Mouse (Mus musculus): ENCODE data around the gene Nudt12. TPM values are rescaled to one million over a fixed set of nuclear protein-coding genes. Genes with fewer than 3 reads are reported as not detected.

Gene Nudt12
- 10 to 100 TPM; 11.0 to 11.8 TPM for total RNA-seq (2021)

DNA sequence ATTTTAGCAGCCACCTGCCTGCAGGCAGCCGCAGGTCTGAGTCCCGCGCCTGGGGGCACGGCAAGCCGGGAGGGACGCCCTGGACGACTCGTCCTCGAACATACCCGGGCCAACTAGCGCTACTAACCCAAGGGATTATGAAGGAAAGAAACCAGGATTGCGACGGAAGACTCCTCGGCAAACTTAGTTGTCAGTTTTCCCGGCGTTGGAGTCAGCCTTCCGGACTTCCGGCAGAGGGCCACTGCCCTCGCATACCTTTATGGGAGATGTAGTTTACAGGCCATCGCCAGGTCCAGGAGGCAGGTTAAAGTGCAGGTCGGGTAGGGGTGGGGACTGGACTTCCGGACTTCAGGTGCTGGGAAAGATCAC is at the start of gene Nudt12:
Gene Nudt12 (minus strand): TSS at position 282 of the 369 bp plus-strand sequence.
- peak; percentile 59 to 61 for DNase-seq (ENCODE audit: low spot score in 2 of 2)
- intact Hi-C loops (cut with DNase I), result no loop called here

GRCm38 (mm10) chr17:59053306-59053705 is 40.1 kb upstream of the Nudt12 start:
- intact Hi-C loops (cut with DNase I), result no loop called here
- DNase-seq (ENCODE audit: low spot score in 2 of 2), result no peak

DNA sequence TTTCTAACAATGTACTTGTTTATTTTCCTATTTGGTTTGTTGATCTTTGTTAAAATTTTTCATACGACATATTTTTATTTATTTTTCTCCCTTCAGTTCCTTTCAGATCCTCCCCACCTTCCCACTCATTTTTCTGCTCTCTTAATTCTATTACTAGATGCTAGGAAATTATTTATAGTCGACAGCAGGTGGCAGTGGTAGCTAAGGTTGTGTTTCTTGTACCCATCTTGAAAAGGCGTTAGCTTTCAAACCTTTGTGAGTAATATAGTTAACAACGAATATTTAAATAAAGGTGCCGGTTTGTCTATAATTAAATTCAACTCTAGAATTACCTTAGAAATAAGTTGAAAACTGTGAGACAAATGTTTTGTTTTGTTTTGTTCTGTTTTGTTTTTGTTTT is 26.6 kb upstream of the Nudt12 start:
- intact Hi-C loops (cut with DNase I), result no loop called here
- no peak for DNase-seq (ENCODE audit: low spot score in 2 of 2)

GRCm38 (mm10) chr17:59033445-59033844 is 20.3 kb upstream of the Nudt12 start:
- DNase-seq (ENCODE audit: low spot score in 2 of 2), result no peak
- intact Hi-C loops (cut with DNase I), result no loop called here

GRCm38 (mm10) chr17:59026336-59026735 is 13.2 kb upstream of the Nudt12 start:
- intact Hi-C loops (cut with DNase I), result no loop called here
- no peak for DNase-seq (ENCODE audit: low spot score in 2 of 2)

DNA sequence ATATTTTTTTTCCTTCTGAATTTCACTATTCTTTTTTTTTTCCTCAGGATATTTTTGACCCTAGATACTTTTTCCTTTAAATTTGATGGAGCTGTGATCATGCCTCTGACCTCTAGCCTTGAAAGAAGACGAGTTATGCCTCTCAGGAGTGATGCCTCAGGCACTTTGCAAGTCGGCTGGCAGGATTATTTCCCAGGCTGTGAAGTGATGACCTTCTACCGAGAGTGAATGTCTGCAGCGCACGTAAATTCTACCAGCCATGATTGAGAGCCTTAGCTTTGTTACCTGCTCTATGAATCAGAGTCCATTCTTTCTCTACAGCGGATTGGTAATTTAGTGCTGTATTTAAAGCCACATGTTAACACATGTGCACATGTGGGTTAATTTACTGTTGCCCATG is 11.3 kb upstream of the Nudt12 start:
- intact Hi-C loops (cut with DNase I), result no loop called here
- DNase-seq (ENCODE audit: low spot score in 2 of 2), result no peak

DNA sequence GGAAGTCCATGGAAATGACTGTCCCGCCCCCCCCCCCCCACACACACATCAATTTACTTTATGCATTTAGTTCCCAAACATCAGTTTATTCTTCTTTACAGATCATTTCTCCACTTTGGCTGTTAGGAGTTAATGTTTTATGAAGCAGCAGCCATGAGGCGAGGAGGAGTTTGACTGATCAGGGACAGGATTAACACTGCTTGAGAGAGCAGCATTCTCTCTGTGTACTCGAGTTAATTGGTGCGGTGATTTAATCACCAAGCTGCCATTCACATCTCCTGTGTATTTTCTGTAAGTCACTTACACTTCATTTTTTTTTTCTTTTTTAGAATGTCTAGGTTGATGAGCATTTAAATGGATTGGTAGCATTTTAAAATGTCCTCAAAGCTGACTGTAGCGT is 10.8 kb upstream of the Nudt12 start:
- no peak for DNase-seq (ENCODE audit: low spot score in 2 of 2)

DNA sequence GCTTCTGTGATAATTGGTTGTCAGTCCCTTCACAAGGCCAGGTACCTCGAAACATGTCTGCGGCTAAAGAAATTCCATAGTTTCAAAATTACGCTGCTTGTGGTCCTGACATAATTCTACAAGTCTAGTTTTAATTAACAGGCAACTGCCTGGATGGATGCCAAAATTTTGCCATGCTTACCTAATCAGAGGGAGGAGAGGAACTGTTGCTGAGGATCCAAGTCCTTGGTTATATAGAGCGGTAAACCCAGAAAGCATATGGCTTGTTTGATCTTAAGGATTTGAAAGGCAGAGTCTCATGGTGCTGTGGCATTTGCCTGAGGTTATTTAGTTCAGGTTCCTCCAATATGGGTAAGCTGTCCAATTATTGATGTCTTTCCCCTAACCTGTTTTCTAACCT is 5.5 kb upstream of the Nudt12 start:
- DNase-seq (ENCODE audit: low spot score in 2 of 2), result no peak
- intact Hi-C loops (cut with DNase I), result no loop called here

More for the DNA sequence above, 10.8 kb upstream of the Nudt12 start:
- intact Hi-C loops (cut with DNase I), result no loop called here

GRCm38 (mm10) chr17:59012421-59013090 is 616 bp downstream of the Nudt12 start:
- no peak for DNase-seq (ENCODE audit: low spot score in 2 of 2)
- intact Hi-C loops (cut with DNase I), result no loop called here

DNA sequence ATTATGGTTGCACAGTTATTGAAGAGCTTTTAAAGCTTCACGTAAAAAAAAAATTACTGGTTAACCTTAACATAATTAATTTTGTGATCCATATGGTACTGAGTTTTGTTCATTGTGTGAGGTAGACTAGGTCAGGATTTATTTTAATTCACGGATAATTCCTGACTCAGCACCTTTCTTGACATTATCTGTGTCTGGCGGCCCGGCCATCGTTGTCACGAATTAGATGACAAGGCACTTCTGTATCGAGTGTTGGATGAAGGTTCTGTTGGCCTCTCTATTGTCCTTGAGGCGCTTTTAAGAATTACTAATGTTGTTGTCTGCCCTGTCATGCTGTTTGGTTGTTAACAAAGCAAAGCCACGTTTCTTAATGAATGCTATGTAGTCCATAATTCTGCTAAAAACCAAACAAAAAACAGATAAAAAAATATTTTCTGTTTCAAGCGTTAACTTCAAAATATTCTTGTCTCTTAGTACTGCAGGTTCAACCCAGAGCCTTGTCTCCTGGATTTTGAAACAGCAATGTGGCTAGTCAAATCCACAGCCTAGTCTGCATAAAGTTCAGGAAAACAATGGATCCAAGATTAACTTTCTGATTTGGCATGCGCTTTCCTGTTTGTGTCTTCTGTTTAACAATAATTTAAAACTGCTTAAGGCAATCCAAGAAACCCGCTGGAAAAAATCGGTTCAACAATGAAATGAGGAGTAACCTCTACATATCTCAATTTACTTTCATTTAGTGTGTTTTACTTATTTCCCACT is 1.4 kb downstream of the Nudt12 start:
- intact Hi-C loops (cut with DNase I), result no loop called here
- no peak for DNase-seq (ENCODE audit: low spot score in 2 of 2)

DNA sequence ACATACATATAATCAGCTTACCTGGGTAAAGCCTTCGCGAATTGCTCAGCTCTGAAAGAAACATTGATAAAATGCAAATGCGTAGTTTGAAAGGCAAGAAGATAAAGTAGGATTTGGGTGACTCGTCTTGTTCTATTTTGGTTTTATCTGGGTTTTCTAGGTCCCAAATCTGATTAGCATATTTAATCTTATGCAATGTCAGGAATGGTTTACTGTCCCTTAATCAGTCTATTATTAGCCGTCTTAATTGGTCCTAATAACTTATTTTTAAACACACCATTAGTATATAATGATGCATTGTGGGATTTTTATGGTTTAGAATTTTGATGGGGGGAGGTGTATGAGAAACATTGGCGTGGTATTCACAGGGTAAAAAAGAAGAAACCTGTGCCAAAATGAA is 21.9 kb downstream of the Nudt12 start, which contains the start of gene Pdzph1:
Gene Pdzph1 (minus strand): TSS at position 101 of the 400 bp plus-strand sequence.
- intact Hi-C loops (cut with DNase I), result no loop called here
- DNase-seq (ENCODE audit: low spot score in 2 of 2), result no peak

DNA sequence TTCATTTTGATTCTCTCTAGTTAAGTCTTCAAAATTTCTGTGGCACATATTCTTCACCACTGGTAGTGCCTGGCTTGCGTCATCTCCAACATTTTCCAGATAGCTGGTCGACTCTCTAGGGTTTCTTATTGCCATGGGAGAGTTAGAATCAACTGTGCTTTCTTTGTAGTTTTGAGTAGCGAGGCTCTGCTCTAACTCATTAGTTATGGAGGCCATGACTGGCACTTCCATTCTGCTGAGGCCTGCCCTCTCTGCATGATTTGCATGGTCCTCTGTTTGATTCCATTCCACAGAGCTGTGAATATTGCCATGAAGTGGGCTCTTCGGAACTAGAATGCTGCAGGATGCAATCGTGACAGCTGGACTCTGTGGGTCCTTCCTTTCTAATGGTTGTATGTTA is 39.9 kb downstream of the Nudt12 start:
- intact Hi-C loops (cut with DNase I), result no loop called here
- DNase-seq (ENCODE audit: low spot score in 2 of 2), result no peak

- peak in 1 of 2 experiments; percentile 39 for DNase-seq (ENCODE audit: low spot score in 2 of 2)
- intact Hi-C loops (cut with DNase I), result no loop called here
Observed at GRCm38 (mm10) chr17:58959905-58960304, 53.3 kb downstream of the Nudt12 start.

DNA sequence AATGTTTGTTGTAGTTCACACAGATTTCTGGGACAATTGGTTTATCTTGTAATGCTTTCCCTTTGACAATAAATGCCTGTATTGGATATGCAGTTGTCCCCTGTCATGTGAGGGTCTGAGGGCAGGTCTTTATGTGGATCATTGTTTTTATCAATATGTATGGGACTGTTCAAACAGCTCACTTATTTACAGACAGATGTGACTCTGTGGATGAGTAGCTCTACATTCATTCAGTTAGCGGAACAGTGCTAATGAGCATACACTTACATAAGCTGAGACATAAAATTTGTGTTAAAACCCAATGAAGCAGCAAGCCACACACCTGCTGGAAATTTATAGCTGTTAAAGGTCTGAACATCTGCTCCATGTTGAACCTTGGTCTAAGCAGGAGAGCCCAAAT is 56.1 kb downstream of the Nudt12 start:
- intact Hi-C loops (cut with DNase I), result no loop called here
- no peak for DNase-seq (ENCODE audit: low spot score in 2 of 2)

Other genes with a start within 250 kb of the Nudt12 start
- 1 to 10 TPM; 7.0 to 7.3 TPM for gene Pdzph1, start 22.0 kb downstream of the Nudt12 start, total RNA-seq (2021)

Data from left cerebral cortex, postnatal 36 days (tissue).